Mouse (Mus musculus) hindbrain, embryonic 12.5 days (tissue): Measurements from ENCODE around the gene Elovl2. TPM values are rescaled to one million over a fixed set of nuclear protein-coding genes. Genes with fewer than 3 reads are reported as not detected.
A peak's percentile ranks its signal among the peaks of the same experiment; 100 is the strongest.
"Not testable (repeated sequence)": the region's sequence is repeated elsewhere in the genome, so short reads cannot be mapped to it uniquely, and the experiment has no call there.

Experiments
- ATAC-seq: fragments of 200-750 bp; cut with Nextera tagmentation; 2 replicates; pipeline ENCODE4 v1.8.0; 2017; ENCODE audit warnings: moderate TSS enrichment; ENCODE audit not compliant: low FRiP score
- H3K27ac ChIP-seq: fragments of 300-500 bp; sonication (generic); 2 replicates; pipeline ENCODE4 v1.5.1; 2016; ENCODE audit warnings: mild to moderate bottlenecking
- H3K27me3 ChIP-seq: fragments of 300-500 bp; sonication (generic); 2 replicates; pipeline ENCODE4 v1.6.1; 2016; ENCODE audit warnings: mild to moderate bottlenecking
- H3K36me3 ChIP-seq: fragments of 300-500 bp; sonication (generic); 2 replicates; pipeline ENCODE4 v1.6.1; 2016; ENCODE audit warnings: mild to moderate bottlenecking
- H3K4me1 ChIP-seq: fragments of 300-500 bp; sonication (generic); 2 replicates; pipeline ENCODE4 v1.6.1; 2016
- H3K4me2 ChIP-seq: fragments of 300-500 bp; sonication (generic); replicated peaks from 2 replicates; pipeline ENCODE4 v1.6.1; 2016; ENCODE audit warnings: mild to moderate bottlenecking
- H3K4me3 ChIP-seq: fragments of 300-500 bp; sonication (generic); 2 replicates; pipeline ENCODE4 v1.5.1; 2016; ENCODE audit warnings: mild to moderate bottlenecking
- H3K9ac ChIP-seq: fragments of 300-500 bp; sonication (generic); 2 replicates; pipeline ENCODE4 v1.6.1; 2016; ENCODE audit warnings: mild to moderate bottlenecking, moderate library complexity
- H3K9me3 ChIP-seq: fragments of 300-500 bp; sonication (generic); replicated peaks from 2 replicates; pipeline ENCODE4 v1.6.1; 2016; ENCODE audit warnings: mild to moderate bottlenecking
- WGBS: fragments of 180-500 bp; shearing (Covaris S2); methylation state at CpG from one replicate; pipeline ENCODE4 v1.1.7; 2016; 5-methylcytosine and 5-hydroxymethylcytosine counted together
- polyA plus RNA-seq: library from polyadenylated mRNA; unstranded; fragments of >200 nt; fragmentation: Nextera tagmentation; extraction: Ambion mirVana; gene quantifications from 2 replicates; pipeline ENCODE4 v1.2.1, GENCODE M21; 2016

Gene Elovl2
- 38.0 and 41.4 TPM in 2 replicates for polyA plus RNA-seq

GRCm38 (mm10) chr13:41220304-41220834 is at the start of gene Elovl2:
Elovl2 (minus strand) TSS chr13:41220405.
- H3K4me2 ChIP-seq, result peak within 1 kb of the TSS; percentile 49
- WGBS, result 1% methylated on average over 47 of the region's 77 CpGs
- H3K36me3 ChIP-seq, result no peaks in the 10 kb centered on the region
- peak within 1 kb of the TSS; percentile 80 for H3K27ac ChIP-seq
- peak within 1 kb of the TSS; percentile 73 for H3K4me3 ChIP-seq
- peak; percentile 96 for ATAC-seq
- H3K27me3 ChIP-seq, result no peaks in the 10 kb centered on the region
- peak within 1 kb of the TSS; percentile 77 for H3K9ac ChIP-seq
- peaks cover 32% of the 10 kb centered on the region for H3K9me3 ChIP-seq
- peaks cover 11% of the 10 kb centered on the region; the same call in 1 of the 2 replicates for H3K4me1 ChIP-seq

GRCm38 (mm10) chr13:41267827-41268408 is 47.7 kb upstream of the Elovl2 start:
- H3K27ac ChIP-seq, result no peak overlapping the region
- H3K9ac ChIP-seq, result no peak overlapping the region
- H3K4me2 ChIP-seq, result no peak overlapping the region
- H3K27me3 ChIP-seq, result no peaks in the 10 kb centered on the region
- WGBS, result 21% methylated on average over 7 of the region's 7 CpGs
- 0 out of 2 replicates have a peak, but pooled peaks have one; percentile 35 for ATAC-seq
- no peaks in the 10 kb centered on the region; the same call in 1 of the 2 replicates for H3K36me3 ChIP-seq
- H3K9me3 ChIP-seq, result no peaks in the 10 kb centered on the region
- peaks cover 5% of the 10 kb centered on the region; the same call in 1 of the 2 replicates for H3K4me1 ChIP-seq
- H3K4me3 ChIP-seq, result no peak overlapping the region

GRCm38 (mm10) chr13:41263304-41264006 is 43.2 kb upstream of the Elovl2 start:
- no peak overlapping the region for H3K27ac ChIP-seq
- 84% methylated on average over 5 of the region's 5 CpGs for WGBS
- no peak overlapping the region for H3K9ac ChIP-seq
- no peak overlapping the region for H3K4me3 ChIP-seq
- H3K4me2 ChIP-seq, result no peak overlapping the region
- H3K27me3 ChIP-seq, result no peaks in the 10 kb centered on the region
- no peak for ATAC-seq
- no peaks in the 10 kb centered on the region for H3K9me3 ChIP-seq
- H3K36me3 ChIP-seq, result no peaks in the 10 kb centered on the region
- H3K4me1 ChIP-seq, result peaks cover 5% of the 10 kb centered on the region; the same call in 1 of the 2 replicates

GRCm38 (mm10) chr13:41261617-41262016 is 41.4 kb upstream of the Elovl2 start:
- not testable (repeated sequence) for H3K27me3 ChIP-seq, H3K9ac ChIP-seq, H3K4me2 ChIP-seq, H3K36me3 ChIP-seq, H3K27ac ChIP-seq, H3K4me1 ChIP-seq, H3K4me3 ChIP-seq, H3K9me3 ChIP-seq, ATAC-seq
- WGBS, result 97% methylated on average over 8 of the region's 8 CpGs

GRCm38 (mm10) chr13:41257851-41258250 is 37.6 kb upstream of the Elovl2 start:
- Histone ChIP-seq H3K27ac (no peak overlapping the region), H3K4me3 (no peak overlapping the region), H3K9me3 (no peaks in the 10 kb centered on the region), H3K27me3 (no peaks in the 10 kb centered on the region), H3K36me3 (no peaks in the 10 kb centered on the region), H3K9ac (no peak overlapping the region), H3K4me1 (no peaks in the 10 kb centered on the region), H3K4me2 (no peak overlapping the region)
- ATAC-seq, result no peak
- WGBS, result 86% methylated on average over 4 of the region's 4 CpGs

- Histone ChIP-seq H3K4me1 (no peaks in the 10 kb centered on the region), H3K9me3 (no peaks in the 10 kb centered on the region), H3K4me3 (no peak overlapping the region), H3K27me3 (no peaks in the 10 kb centered on the region), H3K36me3 (no peaks in the 10 kb centered on the region), H3K9ac (no peak overlapping the region), H3K4me2 (no peak overlapping the region), H3K27ac (no peak overlapping the region)
- ATAC-seq, result no peak
- 92% methylated on average over 3 of the region's 3 CpGs for WGBS
Observed at GRCm38 (mm10) chr13:41256962-41257361, 36.8 kb upstream of the Elovl2 start.

GRCm38 (mm10) chr13:41256126-41256525 is 35.9 kb upstream of the Elovl2 start:
- Histone ChIP-seq H3K9me3 (no peaks in the 10 kb centered on the region), H3K4me3 (no peak overlapping the region), H3K9ac (no peak overlapping the region), H3K4me1 (0 out of 2 replicates have a peak, but pooled peaks cover under 1% of the 10 kb centered on the region), H3K27ac (no peak overlapping the region), H3K36me3 (no peaks in the 10 kb centered on the region), H3K4me2 (no peak overlapping the region), H3K27me3 (no peaks in the 10 kb centered on the region)
- 92% methylated on average over 5 of the region's 5 CpGs for WGBS
- no peak for ATAC-seq

- H3K4me1 ChIP-seq, result peaks cover 7% of the 10 kb centered on the region
- no peaks in the 10 kb centered on the region for H3K9me3 ChIP-seq
- WGBS, result 97% methylated on average over 7 of the region's 7 CpGs
- no peak for ATAC-seq
- H3K27ac ChIP-seq, result no peak overlapping the region
- H3K27me3 ChIP-seq, result no peaks in the 10 kb centered on the region
- no peak overlapping the region for H3K9ac ChIP-seq
- no peaks in the 10 kb centered on the region for H3K36me3 ChIP-seq
- H3K4me3 ChIP-seq, result no peak overlapping the region
- H3K4me2 ChIP-seq, result no peak overlapping the region
Observed at GRCm38 (mm10) chr13:41252736-41253135, 32.5 kb upstream of the Elovl2 start.

- no peak overlapping the region for H3K4me2 ChIP-seq
- no peaks in the 10 kb centered on the region for H3K36me3 ChIP-seq
- H3K27ac ChIP-seq, result no peak overlapping the region
- no peak overlapping the region for H3K4me3 ChIP-seq
- H3K9me3 ChIP-seq, result no peaks in the 10 kb centered on the region
- H3K9ac ChIP-seq, result no peak overlapping the region
- WGBS, result 83% methylated on average over 6 of the region's 6 CpGs
- no peaks in the 10 kb centered on the region for H3K27me3 ChIP-seq
- ATAC-seq, result no peak
- peaks cover 7% of the 10 kb centered on the region for H3K4me1 ChIP-seq
Observed at GRCm38 (mm10) chr13:41252141-41252540, 31.9 kb upstream of the Elovl2 start.

GRCm38 (mm10) chr13:41251667-41252066 is 31.5 kb upstream of the Elovl2 start:
- H3K4me2 ChIP-seq, result no peak overlapping the region
- H3K4me1 ChIP-seq, result peaks cover 7% of the 10 kb centered on the region
- H3K36me3 ChIP-seq, result no peaks in the 10 kb centered on the region
- no peak overlapping the region for H3K27ac ChIP-seq
- no peaks in the 10 kb centered on the region for H3K9me3 ChIP-seq
- H3K27me3 ChIP-seq, result no peaks in the 10 kb centered on the region
- no peak overlapping the region for H3K9ac ChIP-seq
- WGBS, result 78% methylated on average over 5 of the region's 5 CpGs
- H3K4me3 ChIP-seq, result no peak overlapping the region
- no peak for ATAC-seq

GRCm38 (mm10) chr13:41251232-41251631 is 31.0 kb upstream of the Elovl2 start:
- WGBS, result 89% methylated on average over 5 of the region's 5 CpGs
- H3K4me1 ChIP-seq, H3K4me3 ChIP-seq, H3K9me3 ChIP-seq, ATAC-seq, H3K9ac ChIP-seq, H3K4me2 ChIP-seq, H3K27me3 ChIP-seq, H3K27ac ChIP-seq, H3K36me3 ChIP-seq: not testable (repeated sequence)

- WGBS, result 1% methylated on average over 27 of the region's 27 CpGs
- peak overlapping the region; percentile 64 for H3K4me2 ChIP-seq
- H3K27me3 ChIP-seq, result no peaks in the 10 kb centered on the region
- peak overlapping the region; percentile 79 for H3K4me3 ChIP-seq
- peaks cover 7% of the 10 kb centered on the region for H3K4me1 ChIP-seq
- peak overlapping the region; percentile 74 for H3K9ac ChIP-seq
- no peak for ATAC-seq
- H3K27ac ChIP-seq, result peak overlapping the region; percentile 89; the same call in 1 of the 2 replicates
- H3K36me3 ChIP-seq, result no peaks in the 10 kb centered on the region
- H3K9me3 ChIP-seq, result no peaks in the 10 kb centered on the region
Observed at GRCm38 (mm10) chr13:41250318-41250981, 30.2 kb upstream of the Elovl2 start.
